Mouse (Mus musculus) liver, embryonic 14.5 days (tissue): ENCODE measurements around the gene Palmd.

Experiments
- CTCF ChIP-seq: IDR thresholded peaks from 2 replicates; pipeline ENCODE4 v1.5.1; 2016; ENCODE audit warnings: antibody characterized with exemption, low read depth, control low read depth
- EP300 ChIP-seq: IDR thresholded peaks from 2 replicates; pipeline ENCODE4 v1.6.1; 2016; ENCODE audit warnings: antibody characterized with exemption, low read depth

GRCm38 (mm10) chr3:116955061-116955460 lies 13.7 kb downstream of the Palmd start:
- TF ChIP-seq EP300 (no peak), CTCF (no peak)
